Mouse (Mus musculus) cerebellum, postnatal 4 days (tissue): Measurements from ENCODE around the gene Psma5.

Experiments used
- DNase-seq, 2 experiments: peaks; one replicate each; pipeline ENCODE4 v3.0.0; 2022; ENCODE audit warnings: low spot score in 2 of 2, mixed read lengths in 1 of 2

The Psma5 gene

GRCm38 (mm10) chr3:108282401-108283240 is 25.9 kb downstream of the Psma5 start:
- no peak for DNase-seq

- DNase-seq: no peak
Measured at GRCm38 (mm10) chr3:108283241-108283561, 26.5 kb downstream of the Psma5 start.

DNA sequence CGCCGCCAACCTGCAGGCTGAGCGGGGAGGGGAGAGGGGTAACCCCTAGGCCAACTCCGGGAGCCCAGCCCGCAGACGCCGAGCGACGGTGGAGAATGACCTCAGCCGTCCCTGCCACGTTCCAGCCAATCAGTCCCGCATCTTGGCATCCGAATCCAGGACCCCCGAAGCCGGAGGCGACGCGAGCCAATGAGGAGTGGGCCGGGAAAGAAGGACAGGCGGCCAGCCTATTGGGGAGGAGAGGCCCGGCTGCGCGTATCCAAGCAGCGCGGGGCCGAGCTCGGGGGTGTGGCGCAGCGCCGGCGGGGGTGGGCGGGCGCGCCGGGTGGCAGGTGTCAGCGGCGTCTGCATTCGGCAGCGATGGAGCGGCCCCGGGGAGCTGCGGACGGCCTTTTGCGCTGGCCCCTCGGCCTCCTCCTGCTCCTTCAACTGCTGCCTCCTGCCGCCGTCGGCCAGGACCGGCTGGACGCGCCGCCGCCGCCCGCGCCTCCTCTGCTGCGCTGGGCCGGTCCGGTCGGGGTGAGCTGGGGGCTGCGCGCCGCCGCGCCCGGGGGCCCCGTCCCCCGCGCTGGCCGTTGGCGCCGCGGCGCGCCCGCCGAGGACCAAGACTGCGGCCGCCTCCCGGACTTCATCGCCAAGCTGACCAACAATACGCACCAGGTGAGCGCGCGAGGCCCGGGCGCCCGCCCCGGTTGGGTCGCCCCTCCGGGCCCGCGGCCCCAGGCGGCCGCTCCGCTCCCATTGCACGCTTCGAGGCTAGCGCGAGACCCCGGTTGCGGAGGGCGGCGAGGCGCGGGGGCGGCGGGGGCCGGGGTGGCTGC is 27.3 kb downstream of the Psma5 start, which contains the start of gene Sort1:
Sort1 (plus strand) TSS at position 302 of the 821 bp plus-strand sequence.
- peak; percentile 81 to 89 for DNase-seq

DNA sequence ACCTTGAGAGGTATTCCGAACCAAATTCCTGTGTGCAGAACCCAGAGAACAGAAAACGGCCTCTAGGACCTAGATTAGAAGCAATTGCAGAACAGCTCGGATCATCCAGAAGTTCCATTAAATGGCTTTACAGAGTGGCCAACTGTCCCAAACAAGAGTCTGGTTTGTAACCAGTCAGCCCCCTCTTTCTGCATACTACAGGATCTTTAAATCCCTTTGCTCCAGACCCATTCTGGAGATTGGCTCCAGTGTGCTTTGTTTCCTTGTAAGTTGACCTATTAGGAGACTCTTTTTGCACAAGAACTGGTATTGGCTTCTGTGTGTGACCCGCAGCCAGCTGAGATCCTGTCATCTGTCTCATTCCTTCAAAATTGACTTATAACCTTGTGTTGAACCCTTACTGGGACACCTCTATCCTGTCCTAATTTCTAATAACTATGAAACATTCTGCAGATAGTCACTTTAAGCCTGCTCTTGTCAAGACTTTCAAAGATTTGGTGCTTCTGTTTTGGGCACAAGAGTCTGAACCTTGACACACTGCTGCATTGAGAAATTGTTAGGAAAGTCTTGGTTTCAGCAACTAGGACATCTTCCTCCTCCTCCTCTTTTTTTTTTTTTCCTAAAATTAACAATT is 28.5 kb downstream of the Psma5 start:
- DNase-seq: no peak

- no peak for DNase-seq
Measured at GRCm38 (mm10) chr3:108286671-108287439, 30.1 kb downstream of the Psma5 start.

- no peak for DNase-seq
Measured at GRCm38 (mm10) chr3:108287811-108288805, 31.4 kb downstream of the Psma5 start.

GRCm38 (mm10) chr3:108289311-108290130 is 32.8 kb downstream of the Psma5 start:
- no peak for DNase-seq

DNA sequence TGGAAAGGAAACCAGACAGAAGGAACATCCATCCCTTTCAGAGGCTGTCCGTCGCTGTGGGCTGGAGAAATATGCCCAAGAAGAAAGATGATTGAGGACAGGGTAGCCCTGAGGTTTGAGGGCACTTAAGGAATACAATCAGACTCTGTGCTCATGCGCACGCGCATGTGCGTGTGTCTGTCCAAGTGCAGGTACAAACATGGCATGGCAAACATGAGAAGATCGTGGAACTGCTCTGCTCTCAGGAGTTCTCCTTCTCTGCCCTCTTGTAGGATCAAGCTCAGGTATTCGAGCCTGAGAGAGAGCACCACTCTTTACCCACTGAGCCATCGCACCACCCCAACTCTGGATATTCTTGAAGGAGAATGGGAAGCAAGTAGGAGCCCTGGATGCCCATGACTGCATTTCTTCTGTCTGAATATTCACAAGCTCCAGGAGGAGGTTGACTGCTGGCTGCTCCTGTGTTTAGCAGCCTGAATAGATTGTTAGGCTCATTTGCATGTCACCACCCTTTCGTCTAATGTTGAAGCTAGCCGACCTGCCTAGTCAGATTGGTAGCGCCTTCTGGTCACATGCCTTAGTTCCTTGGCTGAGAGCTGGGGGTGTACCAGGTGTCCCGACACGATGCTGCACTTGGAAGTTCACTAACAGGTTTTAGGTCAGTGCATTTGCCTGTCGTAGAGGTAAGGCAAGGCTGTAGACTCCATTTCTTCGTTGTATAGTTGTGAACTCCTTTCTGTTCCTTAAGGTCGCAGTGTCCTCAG is 34.5 kb downstream of the Psma5 start:
- no peak for DNase-seq

GRCm38 (mm10) chr3:108294398-108294797 is 37.7 kb downstream of the Psma5 start:
- DNase-seq: no peak

DNA sequence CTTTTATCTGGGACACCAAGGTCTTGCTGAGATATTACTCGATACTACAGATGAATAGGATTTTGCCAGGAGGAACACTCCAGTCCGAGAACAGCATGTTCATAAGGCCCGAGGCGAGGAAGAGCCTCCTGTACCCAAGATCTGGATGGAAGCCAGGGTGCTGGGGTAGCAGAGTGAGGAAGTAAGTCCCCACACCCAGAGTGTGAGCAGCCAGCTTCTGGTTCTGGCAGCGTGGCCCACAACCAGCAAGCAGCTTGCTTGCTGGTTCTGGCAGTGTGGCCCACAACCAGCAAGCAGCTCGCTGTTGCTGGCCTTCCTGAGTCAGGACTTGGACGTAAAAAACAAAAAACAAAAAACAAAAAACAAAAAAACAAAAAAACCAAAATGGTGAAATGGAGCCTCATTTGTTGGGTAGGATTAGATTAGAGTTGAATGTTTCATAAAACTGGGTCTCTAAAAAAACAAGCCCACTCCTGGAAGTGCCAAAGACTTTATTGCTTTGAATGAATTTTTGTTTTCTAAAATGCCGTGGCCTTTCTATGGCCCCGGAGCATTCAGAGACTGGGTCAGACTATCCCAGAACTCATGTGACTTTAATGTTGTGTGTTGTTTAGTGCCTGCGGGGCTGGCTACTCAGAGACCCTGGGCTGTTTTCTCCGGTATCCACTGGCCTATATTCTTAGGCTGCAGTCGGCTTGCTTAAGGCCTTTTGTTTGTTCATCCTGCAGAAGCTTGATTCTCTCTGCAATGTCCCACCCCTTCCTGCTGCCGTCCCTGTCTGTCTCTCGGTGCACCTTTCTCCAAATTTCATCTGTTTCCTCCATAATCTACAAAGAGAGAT is 38.9 kb downstream of the Psma5 start:
- DNase-seq: peak in 1 of 2 experiments; percentile 33

GRCm38 (mm10) chr3:108296220-108297049 is 39.7 kb downstream of the Psma5 start:
- DNase-seq: no peak

GRCm38 (mm10) chr3:108297050-108297419 is 40.3 kb downstream of the Psma5 start:
- DNase-seq: no peak

GRCm38 (mm10) chr3:108297603-108298553 is 41.2 kb downstream of the Psma5 start:
- DNase-seq: no peak

GRCm38 (mm10) chr3:108300455-108301030 is 43.8 kb downstream of the Psma5 start:
- no peak for DNase-seq

DNA sequence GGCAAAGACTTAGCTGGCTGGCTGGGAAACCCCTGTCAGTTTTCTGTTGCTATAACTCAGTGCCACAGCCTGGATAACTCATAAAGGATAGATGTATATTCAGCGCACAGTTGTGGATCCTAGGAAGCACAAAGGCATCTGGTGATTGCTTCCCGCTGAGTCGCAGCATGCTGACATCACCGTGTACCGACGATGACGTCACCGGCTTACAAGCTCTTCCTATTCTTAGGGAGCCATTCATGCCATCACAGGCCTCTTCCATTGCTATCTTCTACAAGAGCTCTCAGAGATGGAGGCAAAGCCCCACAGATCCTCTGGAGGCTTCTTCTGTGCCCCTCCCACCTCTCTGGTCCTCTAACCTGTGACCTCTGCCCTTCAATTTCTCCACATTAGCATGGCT is 47.0 kb downstream of the Psma5 start:
- no peak for DNase-seq
